Mouse (Mus musculus) heart, postnatal 14 days (tissue): ENCODE data around the gene Pla2r1. TPM values are rescaled to one million over a fixed set of nuclear protein-coding genes. Genes with fewer than 3 reads are reported as not detected.

Source experiments
- DNase-seq, 2 experiments: peaks; one replicate each; pipeline ENCODE4 v3.0.0; 2021 to 2022
- intact Hi-C: fragments of 180-260 bp; cut with DNase I; formaldehyde crosslinking; loops from one replicate; pipeline ENCODE4 v1.15.1; 2025
- long read RNA-seq, 2 experiments: library from polyadenylated mRNA; stranded (forward); transcript quantifications; one replicate each; pipeline ENCODE4 v2.0.0; 2021
- total RNA-seq, 2 experiments: library from RNA; stranded (reverse); gene quantifications; 2 replicates each; pipeline ENCODE4 v1.2.3; 2021

The Pla2r1 gene
- 1 to 10 TPM; 1.8 to 3.1 TPM for total RNA-seq
- long read RNA-seq, experiment 1: 0 reads
- long read RNA-seq, experiment 2, partial matches to known transcripts: 1 of 1 reads
- long read RNA-seq, experiment 2, other reads (novel, unspliced or antisense): 0 of 1 reads

GRCm38 (mm10) chr2:60552902-60553682 lies at the start of gene Pla2r1:
Pla2r1 (minus strand) TSS chr2:60553308.
- DNase-seq: peak; percentile 60 to 69
- intact Hi-C loops: no loop called here

GRCm38 (mm10) chr2:60601326-60601725 lies 48.2 kb upstream of the Pla2r1 start:
- intact Hi-C loops: no loop called here

GRCm38 (mm10) chr2:60600863-60601262 lies 47.8 kb upstream of the Pla2r1 start:
- intact Hi-C loops: no loop called here
- DNase-seq: no peak

More at GRCm38 (mm10) chr2:60601326-60601725, 48.2 kb upstream of the Pla2r1 start:
- no peak for DNase-seq

- intact Hi-C loops: no loop called here
- DNase-seq: no peak
Observed at GRCm38 (mm10) chr2:60583416-60583815, 30.3 kb upstream of the Pla2r1 start.

- intact Hi-C loops: no loop called here
- DNase-seq: no peak
Observed at GRCm38 (mm10) chr2:60554561-60554960, 1.5 kb upstream of the Pla2r1 start.

- intact Hi-C loops: no loop called here
- DNase-seq: no peak
Observed at GRCm38 (mm10) chr2:60552177-60552901, 769 bp downstream of the Pla2r1 start.

GRCm38 (mm10) chr2:60551673-60552072 lies 1.4 kb downstream of the Pla2r1 start:
- intact Hi-C loops: no loop called here
- no peak for DNase-seq

GRCm38 (mm10) chr2:60550521-60550920 lies 2.6 kb downstream of the Pla2r1 start:
- intact Hi-C loops: no loop called here
- no peak for DNase-seq

- DNase-seq: no peak
- intact Hi-C loops: no loop called here
Observed at GRCm38 (mm10) chr2:60549851-60550250, 3.3 kb downstream of the Pla2r1 start.

GRCm38 (mm10) chr2:60546082-60546481 lies 7.0 kb downstream of the Pla2r1 start:
- intact Hi-C loops: no loop called here
- DNase-seq: no peak

GRCm38 (mm10) chr2:60544006-60544405 lies 9.1 kb downstream of the Pla2r1 start:
- intact Hi-C loops: no loop called here
- no peak for DNase-seq

- DNase-seq: no peak
- intact Hi-C loops: no loop called here
Observed at GRCm38 (mm10) chr2:60541745-60542144, 11.4 kb downstream of the Pla2r1 start.

GRCm38 (mm10) chr2:60540346-60540745 lies 12.8 kb downstream of the Pla2r1 start:
- intact Hi-C loops: no loop called here

GRCm38 (mm10) chr2:60538710-60539109 lies 14.4 kb downstream of the Pla2r1 start:
- intact Hi-C loops: no loop called here
- DNase-seq: no peak

More at GRCm38 (mm10) chr2:60540346-60540745, 12.8 kb downstream of the Pla2r1 start:
- DNase-seq: no peak

- no peak for DNase-seq
- intact Hi-C loops: no loop called here
Observed at GRCm38 (mm10) chr2:60538274-60538673, 14.8 kb downstream of the Pla2r1 start.

- DNase-seq: no peak
- intact Hi-C loops: no loop called here
Observed at GRCm38 (mm10) chr2:60534755-60535154, 18.4 kb downstream of the Pla2r1 start.

GRCm38 (mm10) chr2:60533026-60533425 lies 20.1 kb downstream of the Pla2r1 start:
- DNase-seq: no peak
- intact Hi-C loops: no loop called here

GRCm38 (mm10) chr2:60532495-60532894 lies 20.6 kb downstream of the Pla2r1 start:
- intact Hi-C loops: no loop called here
- DNase-seq: no peak

GRCm38 (mm10) chr2:60515817-60516216 lies 37.3 kb downstream of the Pla2r1 start:
- intact Hi-C loops: no loop called here
- DNase-seq: no peak

GRCm38 (mm10) chr2:60514863-60515262 lies 38.2 kb downstream of the Pla2r1 start:
- no peak for DNase-seq

GRCm38 (mm10) chr2:60510718-60511117 lies 42.4 kb downstream of the Pla2r1 start:
- no peak for DNase-seq
- intact Hi-C loops: no loop called here

More at GRCm38 (mm10) chr2:60514863-60515262, 38.2 kb downstream of the Pla2r1 start:
- intact Hi-C loops: no loop called here
